Comparison of ENCODE assay signal across 9 mouse cellular contexts in genomic region chr9:107590058-107590772, GRCm38 (mm10). TPM values are rescaled to one million over a fixed set of nuclear protein-coding genes. Genes with fewer than 3 reads are reported as not detected.
DNase-seq lines count a peak whose midpoint lies in the region; ATAC-seq lines count a peak whose summit lies in the region.
"Had no signal": no experiment of that assay in that cellular context is flagged by ENCODE, and none has a peak within 500 bp of the region (broad histone marks: within the 10 kb centered on the region; RNA-seq: fewer than 3 reads in every experiment).

No protein-coding gene starts in this region.

- H3K27ac ChIP-seq in heart, embryonic 10.5 days: no peak overlapping the region
- peak overlapping the region; percentile 99 for H3K27ac ChIP-seq in liver, embryonic 12.5 days
- no peak overlapping the region for H3K27ac ChIP-seq in forebrain, embryonic 15.5 days (replicated peaks)
- H3K27ac ChIP-seq: limb, embryonic 13.5 days had no signal

- H3K4me2 ChIP-seq in liver, embryonic 12.5 days: peak overlapping the region; percentile 73
- H3K4me2 ChIP-seq in forebrain, embryonic 15.5 days (replicated peaks): no peak overlapping the region

- ATAC-seq in liver, embryonic 12.5 days: peak; percentile 9; the same call in 1 of the 2 replicates
- ATAC-seq in forebrain, embryonic 15.5 days (replicated peaks): no peak

- no peaks in the 10 kb centered on the region for H3K27me3 ChIP-seq in heart, embryonic 10.5 days (ENCODE audit: insufficient read depth, poor library complexity, severe bottlenecking)
- H3K27me3 ChIP-seq in liver, embryonic 12.5 days (replicated peaks): no peaks in the 10 kb centered on the region
- no peaks in the 10 kb centered on the region for H3K27me3 ChIP-seq in forebrain, embryonic 15.5 days
- H3K27me3 ChIP-seq: limb, embryonic 13.5 days had no signal

- H3K9ac ChIP-seq in liver, embryonic 12.5 days: peak overlapping the region; percentile 93
- no peak overlapping the region for H3K9ac ChIP-seq in forebrain, embryonic 15.5 days (replicated peaks)
- H3K9ac ChIP-seq: limb, embryonic 13.5 days had no signal

- H3K36me3 ChIP-seq in heart, embryonic 10.5 days: peaks cover 57% of the 10 kb centered on the region
- H3K36me3 ChIP-seq in liver, embryonic 12.5 days: peaks cover 69% of the 10 kb centered on the region
- peaks cover 24% of the 10 kb centered on the region; the same call in 1 of the 2 replicates for H3K36me3 ChIP-seq in forebrain, embryonic 15.5 days

- 83% methylated on average over 25 of the region's 25 CpGs for WGBS in heart, embryonic 10.5 days
- WGBS in liver, embryonic 12.5 days (ENCODE audit: insufficient replicate concordance): 74% methylated on average over 25 of the region's 25 CpGs
- 90% methylated on average over 25 of the region's 25 CpGs for WGBS in forebrain, embryonic 15.5 days

- H3K4me1 ChIP-seq in heart, embryonic 10.5 days: peaks cover 50% of the 10 kb centered on the region
- H3K4me1 ChIP-seq in liver, embryonic 12.5 days: peaks cover 53% of the 10 kb centered on the region
- peaks cover 13% of the 10 kb centered on the region for H3K4me1 ChIP-seq in forebrain, embryonic 15.5 days

- peak; percentile 83 for DNase-seq in gastrocnemius, adult 18-20 months (ENCODE audit: low spot score)
- no peak for DNase-seq in gastrocnemius, postnatal 10 days
- DNase-seq in heart, embryonic 10.5 days (ENCODE audit: low spot score): no peak
- peak; percentile 52 to 56 for DNase-seq in spleen, postnatal 14 days (ENCODE audit: low spot score in 2 of 2)
- no peak for DNase-seq in thymus, adult 18-20 months
- DNase-seq in ovary, postnatal 36 days (ENCODE audit: low spot score): no peak

- peak overlapping the region; percentile 86; the same call in 1 of the 2 replicates for H3K4me3 ChIP-seq in heart, embryonic 10.5 days
- H3K4me3 ChIP-seq in liver, embryonic 12.5 days: peak overlapping the region; percentile 82
- H3K4me3 ChIP-seq in forebrain, embryonic 15.5 days: no peak overlapping the region

- no peaks in the 10 kb centered on the region for H3K9me3 ChIP-seq in heart, embryonic 10.5 days
- no peaks in the 10 kb centered on the region for H3K9me3 ChIP-seq in liver, embryonic 12.5 days (replicated peaks)
- H3K9me3 ChIP-seq in forebrain, embryonic 15.5 days: no peaks in the 10 kb centered on the region
- H3K9me3 ChIP-seq: limb, embryonic 13.5 days had no signal

RNA-seq across cellular contexts. Expression of gene Ifrd2, which starts 2.8 kb away (rescaled TPM):
- 10 to 100 TPM; 44.6 to 49.7 TPM for total RNA-seq in gastrocnemius, adult 18-20 months (2021)
- 10 to 100 TPM; 34.6 to 40.4 TPM for total RNA-seq in gastrocnemius, postnatal 10 days (2021)
- polyA plus RNA-seq in heart, embryonic 10.5 days (2016; fragmentation: Nextera tagmentation; extraction: Ambion mirVana): 58.0 and 62.8 TPM in 2 replicates
- polyA plus RNA-seq in liver, embryonic 12.5 days (2016; fragmentation: Nextera tagmentation; extraction: Ambion mirVana): 171 TPM in 2 replicates
- polyA plus RNA-seq in forebrain, embryonic 15.5 days (2015; fragmentation: Nextera tagmentation; extraction: Ambion mirVana): 15.4 and 16.9 TPM in 2 replicates

RNA-seq across cellular contexts. Expression of gene Hyal3, which starts 9.6 kb away (rescaled TPM):
- total RNA-seq in gastrocnemius, adult 18-20 months (2021): under 1 TPM; 0.19 to 0.23 TPM
- 1 to 10 TPM in 1 of 2 experiments, under 1 TPM in 1; 0.28 to 1.1 TPM for total RNA-seq in gastrocnemius, postnatal 10 days (2021)
- 0.36 and 0.70 TPM in 2 replicates for polyA plus RNA-seq in heart, embryonic 10.5 days (2016; fragmentation: Nextera tagmentation; extraction: Ambion mirVana)
- polyA plus RNA-seq in liver, embryonic 12.5 days (2016; fragmentation: Nextera tagmentation; extraction: Ambion mirVana): 0.99 and 1.2 TPM in 2 replicates
- 1.3 and 2.1 TPM in 2 replicates for polyA plus RNA-seq in forebrain, embryonic 15.5 days (2015; fragmentation: Nextera tagmentation; extraction: Ambion mirVana)

RNA-seq across cellular contexts. Expression of gene Naa80, which starts 11.5 kb away (rescaled TPM):
- total RNA-seq in gastrocnemius, adult 18-20 months (2021): 10 to 100 TPM; 14.0 to 15.3 TPM
- total RNA-seq in gastrocnemius, postnatal 10 days (2021): 10 to 100 TPM; 12.1 to 15.7 TPM
- polyA plus RNA-seq in heart, embryonic 10.5 days (2016; fragmentation: Nextera tagmentation; extraction: Ambion mirVana): 14.8 and 15.3 TPM in 2 replicates
- polyA plus RNA-seq in liver, embryonic 12.5 days (2016; fragmentation: Nextera tagmentation; extraction: Ambion mirVana): 12.5 and 12.9 TPM in 2 replicates
- polyA plus RNA-seq in forebrain, embryonic 15.5 days (2015; fragmentation: Nextera tagmentation; extraction: Ambion mirVana): 14.7 and 17.0 TPM in 2 replicates

RNA-seq across cellular contexts. Expression of gene Hyal1, which starts 13.5 kb away (rescaled TPM):
- total RNA-seq in gastrocnemius, adult 18-20 months (2021): 1 to 10 TPM; 1.4 to 1.5 TPM
- 1 to 10 TPM; 2.5 to 5.0 TPM for total RNA-seq in gastrocnemius, postnatal 10 days (2021)
- polyA plus RNA-seq in heart, embryonic 10.5 days (2016; fragmentation: Nextera tagmentation; extraction: Ambion mirVana): 4.9 and 6.8 TPM in 2 replicates
- 3.6 and 3.9 TPM in 2 replicates for polyA plus RNA-seq in liver, embryonic 12.5 days (2016; fragmentation: Nextera tagmentation; extraction: Ambion mirVana)
- polyA plus RNA-seq in forebrain, embryonic 15.5 days (2015; fragmentation: Nextera tagmentation; extraction: Ambion mirVana): 8.6 and 8.8 TPM in 2 replicates

RNA-seq across cellular contexts. Expression of gene Sema3b, which starts 18.8 kb away (rescaled TPM):
- total RNA-seq in gastrocnemius, adult 18-20 months (2021): 10 to 100 TPM; 11.0 to 11.4 TPM
- 10 to 100 TPM; 41.8 to 51.3 TPM for total RNA-seq in gastrocnemius, postnatal 10 days (2021)
- polyA plus RNA-seq in heart, embryonic 10.5 days (2016; fragmentation: Nextera tagmentation; extraction: Ambion mirVana): 4.9 and 8.2 TPM in 2 replicates
- polyA plus RNA-seq in liver, embryonic 12.5 days (2016; fragmentation: Nextera tagmentation; extraction: Ambion mirVana): 0.35 and 0.52 TPM in 2 replicates
- 1.7 and 2.8 TPM in 2 replicates for polyA plus RNA-seq in forebrain, embryonic 15.5 days (2015; fragmentation: Nextera tagmentation; extraction: Ambion mirVana)

Comparison
In these comparisons a context has a peak if more than half of its experiments do, and no peak if none do; other contexts are left out.
1. DNase-seq: peak in gastrocnemius, adult 18-20 months (single experiment) and spleen, postnatal 14 days (2 of 2); none in gastrocnemius, postnatal 10 days (single experiment), heart, embryonic 10.5 days (single experiment), thymus, adult 18-20 months (0 of 2) and ovary, postnatal 36 days (single experiment).